Mouse (Mus musculus) forelimb bud, embryonic 11.5 days (tissue): ENCODE data around the gene Slc22a1.
"Not testable (repeated sequence)": the region's sequence is repeated elsewhere in the genome, so short reads cannot be mapped to it uniquely, and the experiment has no call there.

Experiments
- DNase-seq: peaks from one replicate; pipeline ENCODE4 v3.0.0-alpha.2; 2012; ENCODE audit warnings: low read depth, low spot score

The Slc22a1 gene

DNA sequence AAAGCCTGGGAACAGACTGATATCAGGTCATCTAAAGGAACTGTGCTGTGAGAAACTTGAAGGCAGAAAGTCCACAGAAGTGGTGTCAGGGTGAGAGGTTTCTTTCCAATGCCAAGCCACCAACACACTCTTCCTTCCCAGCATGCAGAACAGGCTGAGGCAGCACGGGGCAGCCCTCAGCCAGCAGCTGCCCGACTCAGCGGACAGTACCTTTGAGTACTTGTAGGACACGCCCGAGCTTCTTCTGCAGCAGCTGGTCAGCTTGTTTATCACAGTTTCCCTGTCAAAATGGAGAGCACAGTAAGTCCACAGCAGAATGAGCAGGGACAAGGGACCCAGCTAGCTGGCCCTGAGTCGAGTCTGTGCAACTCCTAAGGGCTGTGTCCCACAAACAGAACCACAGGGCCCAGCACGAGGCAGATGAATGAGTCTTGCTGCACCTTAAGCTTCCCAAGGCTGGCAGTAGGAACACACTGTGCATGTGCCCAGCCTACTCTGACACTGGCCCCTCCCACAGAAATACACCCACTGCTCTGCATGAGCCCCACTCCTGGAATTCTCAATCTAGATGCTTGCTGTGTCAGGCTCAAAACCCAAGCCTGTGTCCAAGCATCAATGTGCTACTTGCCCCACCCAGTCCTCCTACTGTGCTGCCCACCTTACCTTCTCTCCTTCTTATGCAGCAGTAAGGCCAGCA lies 9.4 kb upstream of the Slc22a1 start:
- DNase-seq = no peak

DNA sequence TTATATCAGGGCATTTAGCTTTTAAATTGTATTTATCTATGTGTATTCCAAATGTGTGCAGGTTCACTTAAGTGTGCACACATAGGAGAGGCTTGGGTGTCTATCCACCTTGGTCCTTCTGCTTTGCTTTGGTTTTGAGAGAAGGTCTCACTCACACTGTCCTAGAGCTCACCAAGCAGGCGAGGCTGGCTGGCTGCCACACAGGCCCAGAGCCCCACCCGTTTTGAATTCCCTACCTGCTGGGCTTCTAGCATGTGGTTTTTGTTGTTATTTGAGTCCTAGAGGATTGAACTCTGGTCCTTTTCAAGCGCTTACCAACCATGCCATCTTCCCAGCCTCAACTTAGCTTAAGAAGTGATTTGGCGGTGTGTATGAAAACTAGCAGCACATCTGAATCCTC lies 8.8 kb upstream of the Slc22a1 start:
- DNase-seq = no peak

DNA sequence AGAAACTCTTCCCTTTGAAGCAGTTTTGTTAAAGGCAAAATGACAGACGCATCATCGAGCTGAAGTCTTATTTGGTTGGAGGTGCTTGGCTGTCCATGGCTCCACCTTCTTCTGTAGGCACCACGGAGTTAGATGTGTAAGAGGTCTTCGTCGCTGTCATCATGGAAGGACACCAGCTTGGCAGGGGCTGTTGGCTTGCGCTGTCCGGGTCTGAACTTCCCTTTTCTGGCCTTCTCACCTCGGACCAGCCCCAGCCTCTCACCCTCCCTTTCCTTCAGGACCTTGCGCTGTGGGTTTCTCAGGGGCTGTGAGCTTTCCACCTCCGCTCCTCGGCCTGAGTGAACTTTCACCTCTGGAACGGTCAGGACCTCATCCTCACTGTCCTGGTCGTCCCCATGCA lies 8.0 kb upstream of the Slc22a1 start:
- DNase-seq = no peak

DNA sequence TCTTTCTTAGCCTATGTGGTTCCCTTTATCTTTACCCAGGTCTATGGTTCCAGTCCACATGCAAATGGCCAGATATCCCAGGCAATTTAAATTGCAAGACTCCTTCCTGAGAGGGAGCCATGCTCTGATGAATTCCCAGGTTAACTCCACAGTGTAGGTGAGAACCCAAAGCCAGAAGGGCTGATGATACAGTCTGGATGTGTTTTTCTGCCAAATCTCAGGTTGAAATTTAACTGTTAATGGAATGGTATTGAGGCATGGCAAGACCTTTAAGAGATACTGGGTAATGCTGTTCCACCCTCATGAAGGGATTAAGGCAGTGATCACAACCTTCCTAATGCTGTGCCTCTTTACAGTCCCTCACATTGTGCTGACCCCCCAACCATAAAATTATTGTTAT lies 2.6 kb upstream of the Slc22a1 start:
- DNase-seq = no peak

DNA sequence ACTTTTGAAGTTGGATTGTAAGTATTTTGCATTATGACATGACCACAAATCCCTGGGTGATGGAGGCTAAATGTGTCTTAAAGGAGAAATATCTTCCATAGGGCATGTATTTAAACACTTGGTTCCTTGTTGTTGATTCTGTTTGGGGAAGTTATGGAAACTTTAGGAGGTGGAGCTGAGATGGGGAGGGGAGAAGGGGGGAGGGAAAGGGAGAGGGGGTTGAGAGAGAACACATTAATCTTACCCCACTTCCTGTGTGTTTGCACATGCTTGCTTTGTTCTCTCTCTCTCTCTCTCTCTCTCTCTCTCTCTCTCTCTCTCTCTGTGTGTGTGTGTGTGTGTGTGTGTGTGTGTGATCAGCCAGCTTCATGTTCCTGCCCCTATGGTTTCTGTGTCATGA lies 1.5 kb upstream of the Slc22a1 start:
- no peak for DNase-seq

DNA sequence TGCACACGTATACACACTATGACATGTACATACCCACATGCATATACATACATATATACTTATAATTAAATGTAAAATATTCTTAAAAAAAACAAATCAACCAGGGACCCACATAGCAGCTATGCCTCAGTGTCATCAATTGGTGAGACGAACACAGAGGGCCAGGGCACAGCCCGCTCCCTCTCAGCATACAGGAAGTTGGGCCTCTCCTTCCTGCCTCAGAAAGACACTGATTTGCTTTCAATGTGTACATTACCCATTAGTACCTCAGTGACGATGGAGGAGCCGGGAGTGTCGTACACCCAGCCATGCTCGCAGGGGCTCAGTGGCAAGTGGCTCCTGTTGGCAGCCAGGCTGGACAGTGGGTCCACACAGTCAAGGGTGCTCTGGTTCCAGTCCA lies 649 bp downstream of the Slc22a1 start:
- DNase-seq = not testable (repeated sequence)

DNA sequence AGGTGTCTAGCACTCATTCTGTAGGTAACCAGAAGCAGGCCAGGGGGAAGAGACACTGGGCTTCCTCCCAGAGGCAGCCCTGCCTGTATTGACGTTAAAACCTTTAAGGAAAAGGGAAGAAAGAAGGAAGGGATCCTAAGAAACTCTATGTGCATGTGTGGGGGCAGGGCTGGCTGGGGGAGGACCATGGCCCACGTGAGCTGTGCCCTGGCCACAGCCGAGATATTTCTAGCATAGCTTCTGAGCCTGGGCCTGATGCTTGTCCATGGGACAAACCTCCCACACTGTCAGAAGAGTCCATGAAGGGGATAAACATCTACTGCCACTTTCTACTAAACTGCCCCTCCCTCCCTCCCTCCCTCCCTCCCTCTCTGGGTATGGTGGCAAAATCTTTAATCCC lies 1.8 kb downstream of the Slc22a1 start:
- DNase-seq = no peak

DNA sequence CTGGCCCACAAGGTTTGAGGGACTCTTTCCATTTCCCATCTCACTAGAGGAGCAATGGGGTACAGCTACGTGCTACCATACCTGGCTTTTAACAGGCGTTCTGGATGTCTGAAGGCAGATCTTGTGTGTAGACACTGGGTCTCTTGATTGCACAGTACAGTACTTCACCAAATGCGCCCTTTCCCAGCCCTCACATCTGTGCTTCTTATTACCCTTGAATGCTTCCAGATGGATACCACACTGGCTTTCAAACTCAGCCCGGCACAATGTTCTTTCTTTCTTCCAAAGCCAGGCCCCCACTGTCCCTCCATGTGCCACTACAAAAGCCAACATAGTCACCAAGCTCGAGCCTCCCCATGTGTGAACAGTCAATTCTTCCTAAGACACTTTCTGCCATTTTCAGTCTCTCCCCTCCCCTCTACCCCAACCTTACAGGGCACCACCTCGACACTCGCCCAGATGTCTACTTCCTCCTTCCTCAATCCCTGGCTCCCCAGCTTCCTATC lies 3.3 kb downstream of the Slc22a1 start:
- peak; percentile 72 for DNase-seq

DNA sequence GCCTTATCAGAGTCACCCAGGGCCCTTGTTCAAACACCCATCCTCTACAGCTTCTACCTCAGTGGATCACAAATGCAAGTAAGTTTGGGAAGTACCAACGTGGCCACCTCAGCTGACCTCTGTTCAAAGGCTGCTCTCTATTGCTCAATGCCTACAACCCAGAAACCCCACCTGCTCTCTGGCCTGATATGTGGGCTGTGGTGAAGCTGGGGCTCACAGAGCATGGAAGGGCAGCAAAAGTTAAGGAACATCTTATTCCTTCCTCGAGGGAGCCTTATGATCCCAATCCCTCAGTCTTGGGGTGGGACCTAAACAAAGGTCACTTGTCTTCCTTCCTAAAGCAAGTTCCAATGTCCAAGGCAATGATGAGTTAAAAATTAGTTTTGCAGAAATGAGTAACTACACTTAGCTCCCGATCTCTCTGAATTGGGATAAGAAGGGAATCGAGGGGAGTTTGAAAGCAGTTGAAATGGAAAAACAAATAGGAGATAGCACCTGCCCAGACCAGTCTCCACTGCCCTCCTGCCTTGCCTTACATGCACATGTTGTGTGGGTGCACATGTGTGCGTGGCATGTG lies 4.5 kb downstream of the Slc22a1 start:
- no peak for DNase-seq

DNA sequence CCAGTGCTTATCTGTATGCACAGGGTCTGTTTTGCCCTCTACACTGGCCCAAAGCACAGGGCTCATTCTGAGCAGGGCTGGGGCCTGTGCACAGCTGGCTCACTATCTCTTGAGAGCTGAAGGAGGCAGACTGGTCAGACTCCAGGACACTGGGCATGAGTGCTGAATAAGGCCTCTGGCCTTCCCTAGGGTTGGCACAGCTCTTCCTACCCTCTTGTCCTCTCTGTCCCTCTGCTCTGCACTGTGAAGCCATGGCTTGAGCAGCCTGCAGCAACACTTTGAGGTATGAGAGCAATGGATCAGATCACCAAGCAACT lies 6.3 kb downstream of the Slc22a1 start:
- DNase-seq = no peak

DNA sequence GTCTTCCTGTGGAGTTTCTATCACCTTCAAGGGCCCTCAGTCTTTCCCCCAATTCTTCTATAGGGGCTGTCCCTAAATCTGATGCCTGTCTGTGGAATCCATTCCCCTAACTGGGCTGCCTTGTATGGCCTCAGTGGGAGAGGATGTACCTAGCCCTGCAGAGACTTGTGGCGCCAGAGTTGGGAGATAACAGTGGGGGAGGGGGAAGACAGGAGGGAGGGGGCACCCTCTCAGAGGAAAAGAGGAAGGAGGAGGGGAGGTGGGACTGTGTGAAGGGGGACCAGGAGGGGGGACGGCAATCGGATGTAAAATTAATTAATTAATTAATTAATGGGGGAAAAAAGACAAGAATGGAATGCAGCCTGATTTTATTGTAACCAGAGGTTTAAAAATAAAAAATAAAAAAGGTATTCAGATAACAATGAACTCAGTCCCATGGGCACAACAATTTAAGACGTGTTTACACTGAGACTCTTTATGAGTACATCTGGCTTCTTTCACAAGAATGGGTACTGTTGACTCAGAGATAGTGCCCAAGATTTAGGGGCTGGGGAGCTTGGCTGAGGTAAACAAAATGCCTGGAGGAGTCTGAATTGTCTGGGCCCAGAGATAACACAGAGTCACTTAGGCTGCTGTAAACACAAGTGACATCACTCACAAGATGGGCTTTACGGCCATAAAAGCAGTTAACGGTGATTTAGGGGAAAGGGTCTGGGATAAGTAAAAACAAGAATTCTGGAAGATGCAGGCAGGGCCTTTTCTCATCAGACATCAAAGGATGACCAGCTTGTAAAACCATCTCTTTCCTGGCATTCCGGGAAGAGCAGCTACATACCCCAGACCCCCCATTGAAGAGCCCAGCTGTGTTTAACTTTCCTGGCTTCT lies 6.9 kb downstream of the Slc22a1 start:
- peak; percentile 16 for DNase-seq

DNA sequence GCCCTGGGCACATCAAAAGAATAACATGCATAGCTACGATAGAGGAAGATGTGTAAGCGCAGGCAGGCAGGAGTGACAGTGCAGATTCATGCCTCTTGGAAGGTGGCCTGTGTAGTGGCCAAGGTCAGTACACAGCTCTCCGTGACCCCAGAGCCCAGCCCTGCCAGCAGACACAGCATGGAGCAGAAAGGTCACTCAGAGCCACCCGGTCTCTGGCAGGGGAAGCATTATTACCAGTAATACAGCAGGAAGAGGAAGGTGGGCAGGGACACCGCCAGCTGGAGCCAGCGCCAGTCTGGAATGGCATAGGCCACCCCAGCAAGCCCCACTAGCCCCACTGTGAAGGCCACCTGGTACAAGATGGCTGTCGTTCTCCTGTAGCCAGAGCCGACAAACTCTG lies 11.5 kb downstream of the Slc22a1 start:
- no peak for DNase-seq

DNA sequence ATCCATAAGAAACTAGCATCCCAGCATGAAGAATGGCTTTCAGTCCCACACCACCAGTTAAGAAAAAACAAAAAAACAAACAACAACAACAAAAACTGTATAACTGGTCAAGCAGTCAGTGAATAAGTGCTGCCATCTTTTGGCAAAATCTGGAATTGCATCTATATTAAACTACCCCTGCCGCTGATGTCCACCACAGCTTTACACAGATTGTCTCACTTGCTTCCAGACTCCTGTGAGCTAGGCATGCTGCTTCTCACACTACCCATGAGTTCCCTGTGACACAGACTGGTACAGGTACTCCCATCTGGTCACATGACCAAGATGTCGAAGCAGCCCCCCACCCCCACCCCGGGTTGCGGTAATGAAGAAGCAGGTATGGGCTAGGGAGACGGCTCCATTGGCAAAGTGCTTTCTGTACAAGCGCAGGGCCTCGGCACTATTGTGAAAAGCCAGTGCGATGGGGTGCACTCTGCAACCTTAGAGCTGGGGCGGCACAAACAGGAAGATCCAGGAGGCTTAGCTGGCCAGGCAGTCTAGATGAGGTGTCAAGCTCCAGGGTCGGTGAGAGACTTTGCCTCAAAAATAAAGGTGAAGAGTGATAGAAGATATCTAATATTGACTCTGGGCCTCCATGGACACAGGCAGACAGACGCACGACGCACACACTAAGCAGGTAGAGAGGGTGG lies 14.9 kb downstream of the Slc22a1 start:
- peak; percentile 50 for DNase-seq

DNA sequence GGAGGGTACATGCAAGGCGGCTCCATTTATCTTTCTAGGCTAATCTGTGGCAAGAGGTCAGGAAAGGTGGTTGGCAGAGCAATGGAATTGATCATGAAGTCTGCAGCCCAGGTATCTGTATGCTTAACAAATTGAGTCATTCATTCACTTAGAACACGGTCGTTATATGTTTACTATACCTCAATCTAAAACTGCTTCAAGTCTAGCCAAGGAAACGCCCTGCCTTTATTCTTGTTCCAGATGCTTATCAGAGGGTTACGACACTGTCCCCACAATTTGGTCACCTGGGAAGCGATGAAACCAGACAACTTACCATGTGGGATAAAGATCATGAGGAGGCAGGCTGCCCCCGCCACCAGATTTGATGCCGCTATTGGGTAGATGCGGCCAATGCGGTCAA lies 16.4 kb downstream of the Slc22a1 start:
- no peak for DNase-seq

DNA sequence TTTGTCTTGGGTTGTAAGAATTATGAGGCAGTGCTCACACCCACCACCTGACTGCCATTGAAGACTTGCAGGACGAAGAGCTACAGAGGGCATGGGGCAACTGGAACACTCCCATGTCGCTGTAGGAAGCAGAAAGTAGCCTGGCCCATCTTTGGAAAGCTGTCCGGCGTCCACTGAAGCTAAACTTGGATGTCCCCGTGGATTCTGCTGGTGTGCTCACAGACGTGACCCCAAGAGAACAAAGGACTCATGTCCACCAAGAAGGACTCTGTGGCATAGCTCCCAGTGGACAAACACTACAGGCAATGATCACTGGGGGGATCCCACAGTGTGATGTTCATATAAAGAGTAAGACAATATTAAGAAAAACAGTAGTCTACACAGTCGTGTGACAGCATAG lies 16.8 kb downstream of the Slc22a1 start:
- no peak for DNase-seq

DNA sequence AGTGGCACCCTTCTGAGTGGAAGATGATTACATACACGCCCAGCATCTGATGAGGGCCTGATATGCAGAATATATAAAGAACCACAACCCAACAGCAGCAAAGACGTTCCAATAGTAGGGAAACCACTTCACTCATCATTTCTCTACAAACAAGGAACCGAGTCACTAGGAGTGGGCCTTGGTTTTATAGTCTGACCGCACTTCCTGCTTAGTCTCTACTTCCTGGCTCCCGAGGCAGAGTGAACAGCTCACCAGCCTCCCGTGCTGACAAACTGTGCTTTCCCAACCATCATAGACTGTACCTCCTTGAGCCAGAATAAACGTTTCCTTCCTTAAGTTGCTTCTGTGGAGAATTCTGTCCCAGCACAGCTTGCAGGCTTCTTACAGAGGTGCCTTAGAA lies 19.8 kb downstream of the Slc22a1 start:
- no peak for DNase-seq

DNA sequence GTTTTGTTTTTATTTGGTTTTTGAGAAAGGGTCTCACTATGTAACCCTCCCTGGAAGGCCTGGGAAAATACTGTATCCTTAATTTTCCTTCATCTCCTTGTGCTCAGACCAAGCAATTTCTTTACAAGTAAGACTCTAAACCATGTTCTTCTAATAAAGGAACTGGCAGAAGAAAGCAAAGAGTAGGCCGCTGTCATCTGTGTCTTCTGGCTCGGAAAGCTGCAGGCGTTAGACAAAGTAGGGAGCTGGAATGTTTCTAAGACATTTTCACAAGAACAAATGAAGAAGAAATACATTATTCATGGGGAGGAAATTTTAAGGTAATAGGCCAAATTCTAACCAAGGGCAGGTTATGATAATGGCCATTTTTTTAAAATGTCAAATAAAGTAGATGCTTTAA lies 21.6 kb downstream of the Slc22a1 start:
- no peak for DNase-seq

DNA sequence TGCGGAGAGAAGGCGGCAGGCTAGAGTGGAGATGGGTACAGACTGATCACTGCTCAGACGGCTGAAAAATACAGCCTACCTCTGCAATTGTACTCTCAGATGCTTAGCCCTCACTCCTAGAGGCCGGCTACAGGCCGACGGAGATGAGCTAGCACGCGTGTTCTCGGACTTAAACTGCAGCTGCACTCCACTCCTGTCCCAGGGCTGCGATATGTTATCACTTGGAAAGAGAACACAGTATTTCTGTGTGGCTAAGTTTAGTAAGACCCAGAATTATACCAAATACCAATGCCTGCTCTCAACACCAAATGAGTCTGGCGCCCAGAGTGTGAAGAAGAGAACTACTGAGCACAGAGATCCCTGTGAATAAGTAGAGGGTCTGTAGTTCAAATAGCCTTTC lies 23.0 kb downstream of the Slc22a1 start:
- no peak for DNase-seq

DNA sequence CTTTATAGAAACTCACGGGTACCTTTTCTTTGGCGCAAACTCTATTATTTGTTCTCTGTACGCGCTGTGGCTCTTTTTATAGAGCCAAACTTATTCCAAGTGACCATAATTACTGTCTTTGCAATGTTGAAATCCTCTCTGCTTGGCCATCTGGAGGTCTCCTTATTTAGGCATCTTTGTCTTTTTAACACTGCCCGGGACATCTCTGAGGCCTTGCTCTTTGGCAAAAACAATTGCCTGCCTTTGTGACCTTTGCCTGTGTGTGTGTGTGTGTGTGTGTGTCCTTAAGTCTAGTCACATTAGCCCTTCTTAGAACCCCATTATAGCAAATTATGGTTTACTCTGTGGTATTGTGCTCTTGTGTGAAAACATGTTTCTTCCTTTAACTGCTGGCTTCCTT lies 30.2 kb downstream of the Slc22a1 start:
- DNase-seq = no peak

DNA sequence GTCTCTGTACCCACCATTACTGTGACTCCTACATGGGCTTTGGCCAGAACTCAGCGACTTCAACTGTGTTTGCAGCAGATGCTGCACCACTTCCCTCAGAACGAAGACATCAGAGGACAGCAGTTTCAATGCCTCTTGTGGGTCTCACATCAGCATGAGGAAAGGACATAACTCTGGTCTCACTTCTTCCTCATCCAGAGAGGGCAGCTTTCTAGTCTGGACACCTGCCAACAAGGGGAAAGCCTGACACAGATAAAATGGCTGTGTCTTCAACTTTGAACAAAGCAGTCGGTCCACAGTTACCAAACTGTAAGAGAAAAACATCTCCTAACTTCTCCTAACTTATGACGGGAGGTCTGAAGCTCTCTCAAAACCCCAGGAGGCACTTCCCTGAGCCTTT lies 34.5 kb downstream of the Slc22a1 start:
- no peak for DNase-seq

DNA sequence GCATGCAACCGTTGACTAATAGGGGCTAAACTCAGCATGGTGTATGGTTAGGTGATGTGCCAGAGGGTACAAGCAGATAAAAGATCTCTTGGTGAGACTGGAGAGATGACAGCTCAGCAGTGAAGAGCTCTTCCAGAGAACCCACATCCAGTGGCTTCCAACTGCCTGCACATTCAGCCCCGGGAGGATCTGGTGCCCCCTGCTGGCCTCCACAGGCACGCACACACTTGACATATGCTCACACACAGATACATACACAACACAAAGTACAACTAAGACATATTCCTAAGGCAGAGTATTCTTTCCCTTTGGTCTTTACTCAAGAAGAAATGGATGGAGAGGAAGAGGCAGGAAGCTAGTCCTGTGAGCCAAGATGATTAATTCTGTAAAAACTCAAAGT lies 36.0 kb downstream of the Slc22a1 start:
- DNase-seq = no peak

DNA sequence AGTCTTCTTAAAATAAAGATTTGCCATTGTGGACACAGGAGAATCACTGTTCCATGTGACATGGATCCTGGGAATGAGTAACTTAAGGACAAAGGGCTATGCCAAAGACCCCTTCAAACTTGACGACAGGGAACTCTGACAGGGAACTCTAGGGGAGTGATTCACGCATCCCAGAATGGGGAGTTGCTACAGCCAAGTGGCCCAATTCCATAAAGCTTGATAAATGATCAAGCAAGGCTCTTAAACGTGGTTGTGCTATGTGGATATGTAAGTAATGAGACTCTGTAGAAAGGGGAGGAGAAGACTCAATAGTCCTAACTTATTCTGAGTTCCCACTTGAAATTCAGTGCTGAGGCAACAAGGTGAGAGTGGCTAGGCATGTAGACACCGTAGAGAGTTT lies 40.8 kb downstream of the Slc22a1 start:
- DNase-seq = no peak
